Mouse (Mus musculus) forebrain, embryonic 15.5 days (tissue): ENCODE results near the gene Sec16a. TPM values are rescaled to one million over a fixed set of nuclear protein-coding genes. Genes with fewer than 3 reads are reported as not detected.

Experiments used
- ATAC-seq: fragments of 200-750 bp; cut with Nextera tagmentation; replicated peaks from 2 replicates; pipeline ENCODE4 v1.8.0; 2017; ENCODE audit warnings: mild to moderate bottlenecking, moderate TSS enrichment, moderate library complexity
- H3K27ac ChIP-seq: fragments of 300-500 bp; sonication (generic); replicated peaks from 2 replicates; pipeline ENCODE4 v1.5.1; 2015; ENCODE audit warnings: mild to moderate bottlenecking, inconsistent platforms
- H3K27me3 ChIP-seq: fragments of 300-500 bp; sonication (generic); 2 replicates; pipeline ENCODE4 v1.6.1; 2015; ENCODE audit warnings: inconsistent platforms
- H3K36me3 ChIP-seq: fragments of 300-500 bp; sonication (generic); 2 replicates; pipeline ENCODE4 v1.6.1; 2015; ENCODE audit warnings: mild to moderate bottlenecking, inconsistent platforms
- H3K4me1 ChIP-seq: fragments of 300-500 bp; sonication (generic); 2 replicates; pipeline ENCODE4 v1.6.1; 2015; ENCODE audit warnings: inconsistent platforms
- H3K4me2 ChIP-seq: fragments of 300-500 bp; sonication (generic); replicated peaks from 2 replicates; pipeline ENCODE4 v1.6.1; 2015; ENCODE audit warnings: mild to moderate bottlenecking, inconsistent platforms
- H3K4me3 ChIP-seq: fragments of 300-500 bp; sonication (generic); 2 replicates; pipeline ENCODE4 v1.5.1; 2015; ENCODE audit warnings: mild to moderate bottlenecking, inconsistent platforms
- H3K9ac ChIP-seq: fragments of 300-500 bp; sonication (generic); replicated peaks from 2 replicates; pipeline ENCODE4 v1.6.1; 2015; ENCODE audit warnings: mild to moderate bottlenecking, inconsistent platforms
- H3K9me3 ChIP-seq: fragments of 300-500 bp; sonication (generic); 2 replicates; pipeline ENCODE4 v1.6.1; 2016; ENCODE audit warnings: inconsistent platforms
- WGBS: fragments of 180-500 bp; shearing (Covaris S2); methylation state at CpG from one replicate; pipeline ENCODE4 v1.1.7; 2015; ENCODE audit warnings: mixed read lengths; 5-methylcytosine and 5-hydroxymethylcytosine counted together
- polyA plus RNA-seq: library from polyadenylated mRNA; unstranded; fragments of >200 nt; fragmentation: Nextera tagmentation; extraction: Ambion mirVana; gene quantifications from 2 replicates; pipeline ENCODE4 v1.2.1, GENCODE M21; 2015

Gene Sec16a
- polyA plus RNA-seq, 1 experiment from 2014 or later, result 18.3 TPM

DNA sequence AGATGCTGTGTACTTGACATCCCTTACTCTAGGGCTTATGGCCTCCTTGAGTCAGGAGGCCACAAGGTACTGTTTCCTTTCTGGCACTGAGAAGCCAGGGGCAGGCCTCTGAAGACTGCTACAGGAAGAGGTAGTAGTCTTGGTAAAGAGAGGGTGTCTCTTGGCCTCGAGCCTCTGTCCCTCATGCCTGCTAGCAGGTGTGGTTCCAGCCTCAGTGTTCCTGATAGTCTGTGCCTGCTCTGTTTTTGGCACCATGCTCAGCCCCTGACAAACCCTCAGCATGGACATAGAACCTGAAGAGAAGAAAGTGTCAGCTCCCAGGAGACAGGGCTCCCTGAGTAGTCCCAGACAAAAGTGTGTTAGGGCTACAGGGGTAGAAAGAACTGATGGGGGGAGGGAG lies 2.4 kb upstream of the Sec16a start:
- no peaks in the 10 kb centered on the region for H3K9me3 ChIP-seq
- ATAC-seq, result no peak
- 85% methylated on average over 1 of the region's 1 CpGs for WGBS
- H3K4me2 ChIP-seq, result no peak overlapping the region
- no peak overlapping the region for H3K4me3 ChIP-seq
- peak overlapping the region; percentile 9; the same call in 1 of the 2 replicates for H3K9ac ChIP-seq
- H3K36me3 ChIP-seq, result no peaks in the 10 kb centered on the region
- H3K4me1 ChIP-seq, result peaks cover 49% of the 10 kb centered on the region
- no peaks in the 10 kb centered on the region for H3K27me3 ChIP-seq
- no peak overlapping the region for H3K27ac ChIP-seq

DNA sequence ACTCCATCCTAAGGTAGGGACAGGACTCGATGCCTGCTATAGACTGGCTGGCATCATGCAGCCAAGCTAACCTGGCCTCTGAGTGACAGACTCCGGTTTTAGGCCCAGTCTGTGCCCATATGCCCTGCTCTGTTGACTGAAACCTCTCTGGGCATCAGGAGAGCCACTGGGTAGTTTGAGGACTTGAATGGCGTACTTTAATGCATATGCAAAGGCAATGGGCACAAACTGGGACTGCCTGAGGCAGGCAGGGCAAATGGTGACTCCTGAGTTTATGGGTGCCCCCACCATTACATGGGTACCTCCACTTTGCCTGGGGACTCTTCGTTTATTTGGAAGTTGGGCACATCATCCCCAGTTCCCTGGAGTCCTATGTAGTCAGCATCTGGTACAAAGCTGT lies 1.7 kb upstream of the Sec16a start:
- no peaks in the 10 kb centered on the region for H3K27me3 ChIP-seq
- H3K9me3 ChIP-seq, result no peaks in the 10 kb centered on the region
- H3K4me1 ChIP-seq, result peaks cover 52% of the 10 kb centered on the region
- peak overlapping the region; percentile 64 for H3K4me3 ChIP-seq
- 0 out of 2 replicates have a peak overlapping the region, but pooled peaks have one; percentile 93 for H3K27ac ChIP-seq
- WGBS, result 76% methylated on average over 4 of the region's 4 CpGs
- no peaks in the 10 kb centered on the region; the same call in 1 of the 2 replicates for H3K36me3 ChIP-seq
- peak overlapping the region; percentile 83 for H3K4me2 ChIP-seq
- ATAC-seq, result no peak
- H3K9ac ChIP-seq, result peak overlapping the region; percentile 65

DNA sequence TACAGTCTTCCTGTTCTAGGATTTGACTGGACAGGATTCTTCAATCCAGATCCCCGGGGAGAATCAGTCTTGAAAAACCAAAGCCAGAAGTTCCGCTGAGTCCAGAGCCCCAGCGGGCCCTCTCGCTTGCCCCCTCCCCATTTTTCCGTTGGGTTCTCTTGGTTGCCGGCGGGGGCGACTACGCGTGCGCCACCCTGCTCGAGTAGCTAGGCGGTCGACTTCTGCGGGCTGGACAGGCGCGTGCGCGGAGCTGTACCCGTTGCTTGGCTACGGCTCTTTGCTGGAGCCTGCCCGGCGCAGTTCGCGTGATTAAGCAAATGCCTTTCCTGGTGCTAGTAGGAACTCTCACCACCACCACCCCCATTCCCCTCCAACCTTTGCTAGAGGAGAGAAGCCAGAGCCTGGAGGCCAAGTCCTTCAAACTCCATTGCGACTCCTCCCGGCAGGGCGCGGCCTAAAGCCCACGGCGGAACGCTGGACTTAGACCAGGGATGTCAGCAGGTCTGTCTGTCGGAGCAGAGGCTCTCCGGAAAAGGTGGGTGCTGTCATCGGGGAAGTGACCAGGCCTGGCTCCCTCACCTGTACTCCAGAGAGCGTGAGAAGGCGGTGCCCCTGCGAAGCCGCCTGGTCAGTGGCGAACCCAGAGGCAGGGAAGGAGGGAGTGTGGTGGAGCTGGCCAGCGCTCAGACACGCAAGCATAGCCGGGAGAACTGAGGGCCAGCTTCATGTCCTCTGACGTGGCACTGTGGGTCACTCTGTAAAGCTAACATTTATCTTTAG lies 840 bp upstream of the Sec16a start:
- under 1% methylated on average over 44 of the region's 44 CpGs for WGBS
- Histone ChIP-seq H3K4me3 (peak overlapping the region; percentile 64), H3K9me3 (no peaks in the 10 kb centered on the region), H3K27me3 (no peaks in the 10 kb centered on the region), H3K4me2 (peak overlapping the region; percentile 83), H3K9ac (peak overlapping the region; percentile 65), H3K36me3 (peaks cover 8% of the 10 kb centered on the region), H3K27ac (peak overlapping the region; percentile 93), H3K4me1 (peaks cover 52% of the 10 kb centered on the region)
- peak; percentile 92 for ATAC-seq

DNA sequence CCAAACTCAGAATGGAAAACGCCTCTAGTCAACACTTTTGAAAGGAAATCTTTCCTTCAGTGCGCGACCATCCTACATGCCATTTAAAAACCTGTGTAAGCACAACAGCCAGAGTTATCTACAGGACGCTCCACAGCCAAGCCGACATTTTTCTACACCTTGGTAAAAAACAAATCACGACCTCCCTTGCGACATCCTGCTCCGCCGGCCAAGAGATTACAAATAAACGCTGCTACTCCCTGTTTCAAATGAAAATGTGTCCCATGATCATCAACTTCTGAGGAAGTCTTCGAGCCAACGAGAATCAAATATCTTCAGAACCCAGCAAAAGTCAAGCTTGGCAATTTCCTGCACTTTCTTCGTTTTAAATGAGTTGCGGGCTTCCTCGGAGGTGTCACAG lies 648 bp downstream of the Sec16a start:
- peak overlapping the region; percentile 93 for H3K27ac ChIP-seq
- peak overlapping the region; percentile 65 for H3K4me2 ChIP-seq
- H3K36me3 ChIP-seq, result peaks cover 23% of the 10 kb centered on the region
- peaks cover 48% of the 10 kb centered on the region for H3K4me1 ChIP-seq
- H3K9me3 ChIP-seq, result no peaks in the 10 kb centered on the region
- peak overlapping the region; percentile 64 for H3K4me3 ChIP-seq
- no peaks in the 10 kb centered on the region for H3K27me3 ChIP-seq
- 6% methylated on average over 15 of the region's 15 CpGs for WGBS
- H3K9ac ChIP-seq, result peak overlapping the region; percentile 74
- ATAC-seq, result no peak

DNA sequence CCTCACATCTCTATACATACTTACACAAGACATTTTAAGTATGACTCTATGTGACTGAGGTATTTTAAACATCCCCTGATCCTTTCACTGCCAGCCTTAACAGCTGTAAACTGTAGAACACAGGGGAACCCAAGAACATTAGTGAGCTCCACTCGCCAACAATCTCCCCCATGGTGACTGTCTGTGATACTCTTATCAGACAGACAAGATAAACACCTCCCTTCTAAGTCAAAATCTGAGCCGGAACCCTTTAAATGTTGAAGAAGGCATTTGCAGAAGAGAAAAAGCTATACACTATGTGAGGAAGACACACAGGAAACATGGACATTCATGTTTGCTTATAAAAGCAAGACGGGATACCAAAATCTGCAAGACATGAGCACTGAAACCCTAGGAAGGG lies 1.1 kb downstream of the Sec16a start:
- H3K4me3 ChIP-seq, result peak overlapping the region; percentile 64
- no peaks in the 10 kb centered on the region for H3K27me3 ChIP-seq
- no peaks in the 10 kb centered on the region for H3K9me3 ChIP-seq
- H3K36me3 ChIP-seq, result peaks cover 28% of the 10 kb centered on the region
- H3K4me1 ChIP-seq, result peaks cover 43% of the 10 kb centered on the region
- ATAC-seq, result no peak
- WGBS, result 62% methylated on average over 3 of the region's 3 CpGs
- H3K9ac ChIP-seq, result peak overlapping the region; percentile 74
- H3K4me2 ChIP-seq, result peak overlapping the region; percentile 65
- H3K27ac ChIP-seq, result no peak overlapping the region

DNA sequence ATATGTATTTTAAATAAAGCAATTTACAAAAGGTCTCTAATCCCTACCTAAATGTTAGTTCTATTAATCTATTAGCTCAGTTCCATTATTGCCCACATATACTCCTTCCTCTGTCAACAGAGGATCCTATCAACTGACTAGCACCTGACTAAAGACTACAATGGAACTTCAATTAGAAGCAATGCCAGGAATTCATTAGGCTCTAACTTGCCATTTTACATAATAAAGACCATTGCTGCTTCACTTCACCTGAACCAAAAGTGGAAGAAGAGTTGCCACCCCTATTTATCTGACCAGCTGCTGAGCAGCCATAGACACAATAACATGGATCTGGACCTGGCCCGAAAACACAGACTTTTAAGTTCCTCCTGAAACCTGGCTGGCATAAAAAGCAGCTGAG lies 2.2 kb downstream of the Sec16a start:
- no peaks in the 10 kb centered on the region for H3K27me3 ChIP-seq
- no peak overlapping the region for H3K4me3 ChIP-seq
- no peak overlapping the region for H3K27ac ChIP-seq
- whole genome bisulfite sequencing, result 18% methylated on average over 1 of the region's 1 CpGs
- no peak for ATAC-seq
- H3K36me3 ChIP-seq, result peaks cover 36% of the 10 kb centered on the region
- H3K9ac ChIP-seq, result no peak overlapping the region
- H3K4me1 ChIP-seq, result peaks cover 45% of the 10 kb centered on the region
- H3K9me3 ChIP-seq, result no peaks in the 10 kb centered on the region
- H3K4me2 ChIP-seq, result no peak overlapping the region

DNA sequence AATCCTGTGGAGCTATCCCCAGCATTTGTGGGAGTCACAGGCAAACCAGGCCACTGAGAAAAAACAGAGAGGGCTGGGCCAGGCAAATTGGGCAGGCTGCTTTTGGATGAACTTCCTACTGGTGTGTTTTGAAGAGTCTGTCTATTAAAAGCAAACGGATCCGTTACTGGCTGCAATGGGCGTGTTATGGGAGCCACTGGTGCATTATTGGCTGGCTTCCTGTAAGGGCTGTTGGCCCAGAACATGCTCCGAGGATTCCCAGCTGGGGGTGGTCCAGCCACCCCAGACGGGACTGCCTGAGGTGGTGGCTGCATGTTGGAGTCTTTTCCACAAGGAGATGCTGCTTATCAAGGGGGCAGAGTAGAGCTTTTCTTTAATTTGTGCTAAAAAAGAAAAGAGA lies 3.3 kb downstream of the Sec16a start:
- ATAC-seq, result no peak
- H3K9ac ChIP-seq, result no peak overlapping the region
- 58% methylated on average over 5 of the region's 5 CpGs for WGBS
- H3K27ac ChIP-seq, result no peak overlapping the region
- H3K9me3 ChIP-seq, result no peaks in the 10 kb centered on the region
- no peaks in the 10 kb centered on the region for H3K27me3 ChIP-seq
- peaks cover 46% of the 10 kb centered on the region for H3K4me1 ChIP-seq
- peaks cover 36% of the 10 kb centered on the region for H3K36me3 ChIP-seq
- no peak overlapping the region for H3K4me2 ChIP-seq
- no peak overlapping the region for H3K4me3 ChIP-seq

DNA sequence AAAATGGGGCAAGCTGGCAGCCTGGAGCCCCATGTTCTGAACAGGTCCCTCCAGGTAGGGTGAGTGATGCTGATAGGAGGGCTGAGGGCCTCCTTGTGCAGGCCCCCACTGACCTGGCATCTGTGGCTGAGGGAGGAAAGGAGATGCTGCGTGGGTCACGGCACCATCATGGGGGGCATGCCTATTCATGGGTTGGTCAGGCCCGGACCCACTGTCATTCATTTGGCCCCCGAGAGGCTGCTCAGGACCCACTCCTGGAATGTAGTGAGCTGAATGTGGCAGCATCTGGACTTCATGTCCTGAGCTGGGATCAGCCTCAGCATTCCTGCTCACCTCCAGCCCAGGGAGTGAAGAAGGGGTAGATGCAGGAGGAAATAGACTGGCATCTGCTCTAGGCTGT lies 3.8 kb downstream of the Sec16a start:
- H3K4me2 ChIP-seq, result no peak overlapping the region
- peaks cover 36% of the 10 kb centered on the region for H3K36me3 ChIP-seq
- H3K4me1 ChIP-seq, result peaks cover 44% of the 10 kb centered on the region
- no peak overlapping the region for H3K9ac ChIP-seq
- WGBS, result 94% methylated on average over 4 of the region's 4 CpGs
- H3K27ac ChIP-seq, result no peak overlapping the region
- no peaks in the 10 kb centered on the region for H3K9me3 ChIP-seq
- no peaks in the 10 kb centered on the region for H3K27me3 ChIP-seq
- ATAC-seq, result no peak
- no peak overlapping the region for H3K4me3 ChIP-seq

DNA sequence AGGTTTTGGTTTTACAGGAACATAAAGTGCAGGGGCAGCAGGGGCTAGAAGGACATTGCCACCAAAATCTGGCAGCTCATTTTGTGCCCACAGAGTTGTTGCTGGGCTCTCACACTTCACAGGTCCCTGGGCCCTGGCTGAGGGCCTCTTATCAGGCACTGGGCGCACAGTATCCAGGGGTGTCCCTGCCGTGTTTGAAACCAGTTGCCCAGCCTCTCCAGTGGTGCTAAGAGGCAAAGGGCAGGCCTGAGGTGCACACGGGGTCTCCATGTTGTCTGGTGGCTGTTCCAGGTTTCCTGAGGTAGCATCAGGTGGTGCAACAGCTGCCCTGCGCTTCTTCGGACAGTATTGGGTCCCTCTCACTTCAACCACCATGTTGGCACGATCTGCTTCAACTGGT lies 5.3 kb downstream of the Sec16a start:
- Histone ChIP-seq H3K27me3 (no peaks in the 10 kb centered on the region), H3K36me3 (peaks cover 52% of the 10 kb centered on the region), H3K9me3 (no peaks in the 10 kb centered on the region), H3K9ac (no peak overlapping the region), H3K27ac (no peak overlapping the region), H3K4me2 (no peak overlapping the region), H3K4me3 (no peak overlapping the region), H3K4me1 (peaks cover 44% of the 10 kb centered on the region)
- ATAC-seq, result no peak
- 92% methylated on average over 6 of the region's 6 CpGs for WGBS

DNA sequence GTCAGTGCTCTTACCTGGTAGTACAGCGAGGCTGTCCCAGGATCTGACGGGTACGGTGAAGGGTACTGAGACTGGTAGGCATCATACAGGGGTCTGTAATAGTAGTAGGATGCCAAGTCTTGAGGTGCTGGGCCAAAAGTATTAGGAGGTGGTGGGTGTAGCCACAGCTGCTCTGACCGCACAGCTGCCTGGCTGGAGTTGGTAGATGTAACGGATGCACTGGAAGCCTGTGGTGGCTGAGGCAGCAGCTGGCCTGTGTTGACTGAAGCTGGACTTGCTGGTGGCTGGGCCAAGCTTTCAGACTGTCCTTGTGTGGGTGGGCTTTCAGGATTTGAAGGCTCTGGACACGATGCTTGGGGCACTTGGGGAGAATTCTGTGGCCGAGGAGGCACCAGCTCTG lies 6.6 kb downstream of the Sec16a start:
- Histone ChIP-seq H3K36me3 (peaks cover 61% of the 10 kb centered on the region), H3K9me3 (no peaks in the 10 kb centered on the region), H3K27ac (no peak overlapping the region), H3K27me3 (no peaks in the 10 kb centered on the region), H3K4me3 (no peak overlapping the region), H3K4me1 (peaks cover 33% of the 10 kb centered on the region), H3K9ac (no peak overlapping the region), H3K4me2 (no peak overlapping the region)
- WGBS, result 93% methylated on average over 7 of the region's 7 CpGs
- no peak for ATAC-seq

DNA sequence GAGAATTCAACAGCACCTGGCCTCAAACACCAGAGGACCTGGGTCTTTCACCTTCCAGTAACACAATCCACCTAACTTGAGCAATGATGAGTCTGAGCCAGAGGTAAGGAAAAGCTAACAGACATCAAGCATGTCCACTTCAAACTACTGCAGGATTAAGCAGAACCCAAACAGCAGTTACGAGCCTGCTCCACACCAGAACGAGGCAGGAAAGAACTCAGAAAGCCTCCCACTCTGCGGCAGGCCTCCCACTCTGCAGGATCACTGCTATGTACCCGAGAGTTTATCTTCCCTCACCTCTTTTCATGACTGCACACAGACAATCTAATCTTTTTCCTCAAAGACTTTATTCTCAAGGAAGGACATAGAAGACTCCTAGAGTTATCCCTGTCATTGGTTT lies 7.8 kb downstream of the Sec16a start:
- Histone ChIP-seq H3K4me1 (peaks cover 23% of the 10 kb centered on the region), H3K9ac (no peak overlapping the region), H3K27ac (no peak overlapping the region), H3K9me3 (no peaks in the 10 kb centered on the region), H3K4me2 (no peak overlapping the region), H3K36me3 (peaks cover 71% of the 10 kb centered on the region), H3K27me3 (no peaks in the 10 kb centered on the region), H3K4me3 (no peak overlapping the region)
- no peak for ATAC-seq
- 81% methylated on average over 4 of the region's 4 CpGs for WGBS

DNA sequence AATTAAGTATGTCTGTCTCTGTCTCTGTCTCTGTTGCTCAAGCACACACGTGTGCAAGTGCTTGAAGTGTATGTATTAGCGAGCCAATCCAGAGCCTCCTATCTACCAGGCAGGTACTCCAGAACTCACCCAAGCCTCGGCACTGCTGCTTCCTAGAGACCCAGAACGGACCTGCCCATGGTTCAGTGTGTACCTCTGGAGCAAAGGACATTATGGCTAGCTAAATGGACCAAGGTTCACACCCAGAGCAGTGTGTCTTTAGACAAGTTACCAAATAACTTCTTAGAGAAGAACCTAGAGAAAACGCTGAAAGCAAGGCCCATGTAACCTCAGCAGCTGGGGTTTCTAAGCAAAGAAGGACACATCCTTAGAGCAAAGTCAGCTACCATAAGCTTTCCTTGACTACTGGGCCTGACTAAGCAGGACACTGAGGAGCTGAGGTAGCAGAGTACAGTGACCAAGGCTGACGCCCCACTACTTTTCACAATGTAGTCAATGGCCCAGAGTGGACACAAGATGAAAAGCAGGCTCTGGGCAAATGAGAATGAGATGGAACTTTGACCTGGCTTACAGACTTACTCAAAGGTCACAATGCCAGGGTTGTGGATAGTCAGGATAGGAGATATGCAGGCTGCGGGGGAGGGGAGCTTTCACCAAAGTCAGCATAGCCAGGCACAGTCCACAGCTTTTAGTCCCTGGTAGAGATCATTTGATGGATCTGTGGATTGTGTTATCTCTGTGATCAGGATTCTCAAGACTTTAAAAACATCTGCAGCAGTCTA lies 10.0 kb downstream of the Sec16a start:
- Histone ChIP-seq H3K9me3 (no peaks in the 10 kb centered on the region), H3K4me2 (no peak overlapping the region), H3K27ac (no peak overlapping the region), H3K4me3 (no peak overlapping the region), H3K27me3 (no peaks in the 10 kb centered on the region), H3K36me3 (peaks cover 74% of the 10 kb centered on the region), H3K9ac (no peak overlapping the region), H3K4me1 (peaks cover 22% of the 10 kb centered on the region)
- ATAC-seq, result no peak
- WGBS, result 92% methylated on average over 7 of the region's 7 CpGs
